Mouse (Mus musculus) limb, embryonic 11.5 days (tissue): ENCODE measurements at regions not wholly inside any gene's neighbourhood (a gene's known extent, or its start where the extent isn't known, plus 50 kb on each side); places are given as distances from the start of the nearest gene placed in this dataset.

Experiments used
- ATAC-seq: fragments of 200-750 bp; cut with Nextera tagmentation; 2 replicates; pipeline ENCODE4 v1.8.0; 2017; ENCODE audit warnings: low read depth; ENCODE audit not compliant: insufficient number of reproducible peaks, low FRiP score, low TSS enrichment
- DNase-seq: peaks from one replicate; pipeline ENCODE4 v3.0.0-alpha.2; 2015; ENCODE audit warnings: low spot score
- H3K27ac ChIP-seq: fragments of 300-500 bp; sonication (generic); replicated peaks from 2 replicates; pipeline ENCODE4 v1.5.1; 2014; ENCODE audit warnings: low read depth, mild to moderate bottlenecking, low read length
- H3K27me3 ChIP-seq: fragments of 300-500 bp; sonication (generic); 2 replicates; pipeline ENCODE4 v1.6.1; 2014; ENCODE audit warnings: mild to moderate bottlenecking, low read length, mixed read lengths; ENCODE audit not compliant: control insufficient read depth, insufficient read depth
- H3K36me3 ChIP-seq: fragments of 300-500 bp; sonication (generic); 2 replicates; pipeline ENCODE4 v1.6.1; 2014; ENCODE audit warnings: mild to moderate bottlenecking, low read length, moderate library complexity, mixed read lengths; ENCODE audit not compliant: control insufficient read depth, insufficient read depth
- H3K4me1 ChIP-seq: fragments of 300-500 bp; sonication (generic); 2 replicates; pipeline ENCODE4 v1.6.1; 2014; ENCODE audit warnings: low read length, mixed read lengths; ENCODE audit not compliant: control insufficient read depth, insufficient read depth
- H3K4me2 ChIP-seq: fragments of 300-500 bp; sonication (generic); 2 replicates; pipeline ENCODE4 v1.6.1; 2014; ENCODE audit warnings: low read depth, mild to moderate bottlenecking, moderate library complexity; ENCODE audit not compliant: severe bottlenecking
- H3K4me3 ChIP-seq: fragments of 300-500 bp; sonication (generic); 2 replicates; pipeline ENCODE4 v1.5.1; 2014; ENCODE audit warnings: low read depth, low read length
- H3K9ac ChIP-seq: fragments of 300-500 bp; sonication (generic); 2 replicates; pipeline ENCODE4 v1.6.1; 2014; ENCODE audit warnings: mild to moderate bottlenecking, low read length
- H3K9me3 ChIP-seq: fragments of 300-500 bp; sonication (generic); 2 replicates; pipeline ENCODE4 v1.6.1; 2016; ENCODE audit warnings: low read length; ENCODE audit not compliant: control insufficient read depth
- WGBS: fragments of 180-500 bp; shearing (Covaris S2); extraction: QIAGEN DNeasy Blood & Tissue Kit; methylation state at CpG from one replicate; pipeline ENCODE4 v1.1.7; 2014; 5-methylcytosine and 5-hydroxymethylcytosine counted together

DNA sequence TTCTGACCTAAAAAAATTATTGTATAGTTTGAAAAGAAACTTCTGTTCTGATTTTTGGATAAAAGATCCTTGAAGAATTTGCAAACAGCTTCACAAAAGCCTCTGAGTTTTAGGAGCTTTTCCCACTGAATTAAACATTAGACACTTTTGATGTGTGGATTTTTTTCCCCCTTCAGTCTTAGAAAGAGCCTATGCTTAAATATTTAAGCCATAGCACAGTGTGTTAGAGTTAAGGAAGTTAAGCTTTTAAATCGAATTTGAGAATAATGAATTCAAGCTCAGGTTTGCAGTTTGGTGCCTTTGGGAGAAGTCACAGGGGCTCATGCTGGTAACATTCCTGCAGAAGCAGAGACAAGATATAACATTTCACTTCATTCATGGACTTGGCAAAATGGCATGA lies 2257.2 kb upstream of the Gm12353 start:
- 71% methylated on average over 1 of the region's 1 CpGs for WGBS
- DNase-seq: no peak
- Histone ChIP-seq H3K9ac (no peak overlapping the region), H3K27ac (no peak overlapping the region), H3K36me3 (no peaks in the 10 kb centered on the region), H3K9me3 (no peaks in the 10 kb centered on the region), H3K4me3 (no peak overlapping the region), H3K27me3 (no peaks in the 10 kb centered on the region), H3K4me2 (no peak overlapping the region), H3K4me1 (no peaks in the 10 kb centered on the region)
- ATAC-seq: no peak

DNA sequence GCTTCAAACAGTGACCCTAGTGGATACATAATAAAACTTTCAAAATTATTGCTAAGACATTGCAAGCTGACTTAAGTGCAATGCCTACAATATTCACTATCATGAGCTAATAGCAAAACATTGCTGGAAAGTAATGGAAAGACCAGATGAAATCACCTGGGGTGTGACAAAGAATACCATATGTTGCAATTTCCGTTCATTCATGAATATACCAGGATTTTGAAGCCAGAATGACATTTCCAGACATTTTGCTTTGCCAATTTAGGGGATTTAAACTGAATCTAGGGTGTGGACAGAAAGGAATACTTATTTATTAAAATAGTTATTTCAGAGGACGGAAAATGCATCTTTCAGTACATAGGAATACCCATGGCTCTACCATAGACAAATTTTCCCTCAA lies 2244.5 kb upstream of the Gm12353 start:
- Histone ChIP-seq H3K27ac (no peak overlapping the region), H3K4me1 (no peaks in the 10 kb centered on the region), H3K27me3 (no peaks in the 10 kb centered on the region), H3K4me3 (no peak overlapping the region), H3K36me3 (no peaks in the 10 kb centered on the region), H3K4me2 (no peak overlapping the region), H3K9me3 (no peaks in the 10 kb centered on the region), H3K9ac (no peak overlapping the region)
- DNase-seq (no peak), ATAC-seq (no peak)
- WGBS: 74% methylated on average over 2 of the region's 2 CpGs
